Mouse (Mus musculus): Measurements from ENCODE around the gene Prr23a1. TPM values are rescaled to one million over a fixed set of nuclear protein-coding genes. Genes with fewer than 3 reads are reported as not detected.
A peak's percentile ranks its signal among the peaks of the same experiment; 100 is the strongest.

The Prr23a1 gene
- total RNA-seq (2021), result not detected
- long read RNA-seq, experiment 1, result 0 reads
- long read RNA-seq, experiment 2, result 0 reads

GRCm38 (mm10) chr9:98842117-98842516 lies at the start of gene Prr23a1:
Gene Prr23a1, plus strand, starts transcription at chr9:98842503.
- no peak for DNase-seq (ENCODE audit: low spot score in 2 of 2)

GRCm38 (mm10) chr9:98799021-98799420 lies 43.3 kb upstream of the Prr23a1 start:
- DNase-seq (ENCODE audit: low spot score in 2 of 2), result no peak

- no peak for DNase-seq (ENCODE audit: low spot score in 2 of 2)
Measured at GRCm38 (mm10) chr9:98803971-98804370, 38.3 kb upstream of the Prr23a1 start.

- DNase-seq (ENCODE audit: low spot score in 2 of 2), result no peak
Measured at GRCm38 (mm10) chr9:98805511-98805910, 36.8 kb upstream of the Prr23a1 start.

- no peak for DNase-seq (ENCODE audit: low spot score in 2 of 2)
Measured at GRCm38 (mm10) chr9:98805934-98806333, 36.4 kb upstream of the Prr23a1 start.

- DNase-seq (ENCODE audit: low spot score in 2 of 2), result no peak
Measured at GRCm38 (mm10) chr9:98807631-98808030, 34.7 kb upstream of the Prr23a1 start.

- DNase-seq (ENCODE audit: low spot score in 2 of 2), result peak; percentile 31 to 61
Measured at GRCm38 (mm10) chr9:98809526-98809925, 32.8 kb upstream of the Prr23a1 start.

GRCm38 (mm10) chr9:98816066-98816465 lies 26.2 kb upstream of the Prr23a1 start:
- no peak for DNase-seq (ENCODE audit: low spot score in 2 of 2)

GRCm38 (mm10) chr9:98817592-98817991 lies 24.7 kb upstream of the Prr23a1 start:
- no peak for DNase-seq (ENCODE audit: low spot score in 2 of 2)

- DNase-seq (ENCODE audit: low spot score in 2 of 2), result no peak
Measured at GRCm38 (mm10) chr9:98818971-98819370, 23.3 kb upstream of the Prr23a1 start.

- no peak for DNase-seq (ENCODE audit: low spot score in 2 of 2)
Measured at GRCm38 (mm10) chr9:98819481-98819880, 22.8 kb upstream of the Prr23a1 start.

- no peak for DNase-seq (ENCODE audit: low spot score in 2 of 2)
Measured at GRCm38 (mm10) chr9:98820461-98820860, 21.8 kb upstream of the Prr23a1 start.

GRCm38 (mm10) chr9:98821067-98821466 lies 21.2 kb upstream of the Prr23a1 start:
- DNase-seq (ENCODE audit: low spot score in 2 of 2), result no peak

GRCm38 (mm10) chr9:98823805-98824204 lies 18.5 kb upstream of the Prr23a1 start:
- DNase-seq (ENCODE audit: low spot score in 2 of 2), result no peak

GRCm38 (mm10) chr9:98829508-98829907 lies 12.8 kb upstream of the Prr23a1 start:
- DNase-seq (ENCODE audit: low spot score in 2 of 2), result no peak

- no peak for DNase-seq (ENCODE audit: low spot score in 2 of 2)
Measured at GRCm38 (mm10) chr9:98837537-98838074, 4.7 kb upstream of the Prr23a1 start.

GRCm38 (mm10) chr9:98856210-98856609 lies 13.9 kb downstream of the Prr23a1 start, which contains the start of gene Prr23a2:
Gene Prr23a2, plus strand, starts transcription at chr9:98856494.
- no peak for DNase-seq (ENCODE audit: low spot score in 2 of 2)

GRCm38 (mm10) chr9:98863463-98863862 lies 21.2 kb downstream of the Prr23a1 start:
- DNase-seq (ENCODE audit: low spot score in 2 of 2), result no peak

- no peak for DNase-seq (ENCODE audit: low spot score in 2 of 2)
Measured at GRCm38 (mm10) chr9:98864571-98864970, 22.3 kb downstream of the Prr23a1 start, which contains the start of gene Prr23a3. Gene Prr23a3, plus strand, starts transcription at chr9:98864767.
